Mouse (Mus musculus) stomach, embryonic 14.5 days (tissue): ENCODE results near the gene Ppp1r9a. TPM values are rescaled to one million over a fixed set of nuclear protein-coding genes. Genes with fewer than 3 reads are reported as not detected.

Experiments
- ATAC-seq: fragments of 200-750 bp; cut with Nextera tagmentation; 2 replicates; pipeline ENCODE4 v1.8.0; 2017; ENCODE audit warnings: low read depth, moderate TSS enrichment; ENCODE audit not compliant: insufficient number of reproducible peaks, insufficient read depth, low FRiP score
- H3K27ac ChIP-seq: fragments of 300-500 bp; sonication (generic); 2 replicates; pipeline ENCODE4 v1.5.1; 2014; ENCODE audit warnings: mild to moderate bottlenecking, low read length, moderate library complexity, mixed read lengths
- H3K27me3 ChIP-seq: fragments of 300-500 bp; sonication (generic); 2 replicates; pipeline ENCODE4 v1.6.1; 2014; ENCODE audit warnings: low read length, control low read depth, mixed read lengths; ENCODE audit not compliant: control insufficient read depth, insufficient read depth
- H3K36me3 ChIP-seq: fragments of 300-500 bp; sonication (generic); 2 replicates; pipeline ENCODE4 v1.6.1; 2014; ENCODE audit warnings: mild to moderate bottlenecking, control low read depth, low read length, moderate library complexity, mixed read lengths; ENCODE audit not compliant: control insufficient read depth, insufficient read depth
- H3K4me1 ChIP-seq: fragments of 300-500 bp; sonication (generic); 2 replicates; pipeline ENCODE4 v1.6.1; 2014; ENCODE audit warnings: low read length, control low read depth, mixed read lengths; ENCODE audit not compliant: control insufficient read depth, insufficient read depth
- H3K4me2 ChIP-seq: fragments of 300-500 bp; sonication (generic); replicated peaks from 2 replicates; pipeline ENCODE4 v1.6.1; 2014; ENCODE audit warnings: low read depth, low read length, control low read depth
- H3K4me3 ChIP-seq: fragments of 300-500 bp; sonication (generic); 2 replicates; pipeline ENCODE4 v1.5.1; 2014; ENCODE audit warnings: low read depth, low read length, control low read depth
- H3K9ac ChIP-seq: fragments of 300-500 bp; sonication (generic); replicated peaks from 2 replicates; pipeline ENCODE4 v1.6.1; 2014; ENCODE audit warnings: low read depth, mild to moderate bottlenecking, control low read depth, low read length, moderate library complexity, mixed read lengths
- H3K9me3 ChIP-seq: fragments of 300-500 bp; sonication (generic); 2 replicates; pipeline ENCODE4 v1.6.1; 2016; ENCODE audit warnings: low read depth, low read length, control low read depth; ENCODE audit not compliant: control insufficient read depth
- WGBS: fragments of 180-500 bp; shearing (Covaris S2); extraction: QIAGEN DNeasy Blood & Tissue Kit; methylation state at CpG from one replicate; pipeline ENCODE4 v1.1.7; 2014; 5-methylcytosine and 5-hydroxymethylcytosine counted together
- polyA plus RNA-seq: library from polyadenylated mRNA; unstranded; fragments of >200 nt; fragmentation: Nextera tagmentation; extraction: Ambion mirVana; gene quantifications from 2 replicates; pipeline ENCODE4 v1.2.1, GENCODE M21; 2014

Ppp1r9a gene
- polyA plus RNA-seq, 1 experiment from 2014 or later, result 36.3 TPM

- no peaks in the 10 kb centered on the region for H3K4me1 ChIP-seq
- no peak overlapping the region for H3K4me2 ChIP-seq
- H3K36me3 ChIP-seq, result no peaks in the 10 kb centered on the region
- no peak overlapping the region for H3K27ac ChIP-seq
- no peak for ATAC-seq
- no peaks in the 10 kb centered on the region for H3K27me3 ChIP-seq
- H3K9ac ChIP-seq, result no peak overlapping the region
- H3K9me3 ChIP-seq, result no peaks in the 10 kb centered on the region
- no peak overlapping the region for H3K4me3 ChIP-seq
- 86% methylated on average over 6 of the region's 6 CpGs for WGBS
These were observed 284.9 kb downstream of the Ppp1r9a start for GRCm38 (mm10) chr6:5187586-5187985.

- Histone ChIP-seq H3K36me3 (no peaks in the 10 kb centered on the region), H3K4me3 (no peak overlapping the region), H3K9me3 (no peaks in the 10 kb centered on the region), H3K4me1 (no peaks in the 10 kb centered on the region), H3K9ac (no peak overlapping the region), H3K27ac (no peak overlapping the region), H3K27me3 (no peaks in the 10 kb centered on the region), H3K4me2 (no peak overlapping the region)
- ATAC-seq, result no peak
- 81% methylated on average over 5 of the region's 5 CpGs for WGBS
These were observed 285.3 kb downstream of the Ppp1r9a start for GRCm38 (mm10) chr6:5188036-5188435.

- H3K9ac ChIP-seq, result no peak overlapping the region
- H3K4me1 ChIP-seq, result no peaks in the 10 kb centered on the region
- no peak overlapping the region for H3K4me2 ChIP-seq
- no peaks in the 10 kb centered on the region for H3K27me3 ChIP-seq
- H3K9me3 ChIP-seq, result no peaks in the 10 kb centered on the region
- no peak for ATAC-seq
- no peaks in the 10 kb centered on the region for H3K36me3 ChIP-seq
- 58% methylated on average over 6 of the region's 6 CpGs for WGBS
- H3K27ac ChIP-seq, result no peak overlapping the region
- no peak overlapping the region for H3K4me3 ChIP-seq
These were observed 286.2 kb downstream of the Ppp1r9a start for GRCm38 (mm10) chr6:5188938-5189337.

GRCm38 (mm10) chr6:5189507-5189906, 286.8 kb downstream of the Ppp1r9a start:
- H3K36me3 ChIP-seq, result no peaks in the 10 kb centered on the region
- 57% methylated on average over 4 of the region's 4 CpGs for WGBS
- no peaks in the 10 kb centered on the region for H3K27me3 ChIP-seq
- H3K9ac ChIP-seq, result no peak overlapping the region
- H3K27ac ChIP-seq, result no peak overlapping the region
- H3K4me2 ChIP-seq, result no peak overlapping the region
- no peaks in the 10 kb centered on the region for H3K9me3 ChIP-seq
- H3K4me3 ChIP-seq, result no peak overlapping the region
- H3K4me1 ChIP-seq, result no peaks in the 10 kb centered on the region
- no peak for ATAC-seq

GRCm38 (mm10) chr6:5190761-5191160, 288.0 kb downstream of the Ppp1r9a start:
- Histone ChIP-seq H3K27ac (no peak overlapping the region), H3K9ac (no peak overlapping the region), H3K4me1 (no peaks in the 10 kb centered on the region), H3K9me3 (no peaks in the 10 kb centered on the region), H3K4me3 (no peak overlapping the region), H3K4me2 (no peak overlapping the region), H3K36me3 (no peaks in the 10 kb centered on the region), H3K27me3 (no peaks in the 10 kb centered on the region)
- ATAC-seq, result no peak
- 75% methylated on average over 4 of the region's 4 CpGs for WGBS

GRCm38 (mm10) chr6:5193693-5194092, 291.0 kb downstream of the Ppp1r9a start, which contains the start of gene Pon1:
Gene Pon1 (minus strand): TSS chr6:5193946.
- Histone ChIP-seq H3K27me3 (no peaks in the 10 kb centered on the region), H3K4me2 (no peak within 1 kb of the TSS), H3K36me3 (no peaks in the 10 kb centered on the region), H3K9me3 (no peaks in the 10 kb centered on the region), H3K4me3 (no peak within 1 kb of the TSS), H3K9ac (no peak within 1 kb of the TSS), H3K27ac (no peak within 1 kb of the TSS), H3K4me1 (no peaks in the 10 kb centered on the region)
- 47% methylated on average over 5 of the region's 5 CpGs for WGBS
- no peak for ATAC-seq

GRCm38 (mm10) chr6:5198590-5198989, 295.9 kb downstream of the Ppp1r9a start:
- no peaks in the 10 kb centered on the region for H3K9me3 ChIP-seq
- no peaks in the 10 kb centered on the region for H3K36me3 ChIP-seq
- WGBS, result 92% methylated on average over 5 of the region's 5 CpGs
- no peaks in the 10 kb centered on the region for H3K27me3 ChIP-seq
- no peak for ATAC-seq
- no peak overlapping the region for H3K9ac ChIP-seq
- no peak overlapping the region for H3K27ac ChIP-seq
- H3K4me1 ChIP-seq, result no peaks in the 10 kb centered on the region
- no peak overlapping the region for H3K4me2 ChIP-seq
- no peak overlapping the region for H3K4me3 ChIP-seq

GRCm38 (mm10) chr6:5199376-5199905, 296.7 kb downstream of the Ppp1r9a start:
- H3K27me3 ChIP-seq, result no peaks in the 10 kb centered on the region
- H3K9me3 ChIP-seq, result no peaks in the 10 kb centered on the region
- 83% methylated on average over 8 of the region's 8 CpGs for WGBS
- H3K4me3 ChIP-seq, result no peak overlapping the region
- H3K4me2 ChIP-seq, result no peak overlapping the region
- H3K4me1 ChIP-seq, result no peaks in the 10 kb centered on the region
- no peak for ATAC-seq
- H3K36me3 ChIP-seq, result no peaks in the 10 kb centered on the region
- H3K9ac ChIP-seq, result no peak overlapping the region
- H3K27ac ChIP-seq, result no peak overlapping the region

- WGBS, result 77% methylated on average over 3 of the region's 3 CpGs
- Histone ChIP-seq H3K4me2 (no peak overlapping the region), H3K36me3 (no peaks in the 10 kb centered on the region), H3K27ac (no peak overlapping the region), H3K4me1 (no peaks in the 10 kb centered on the region), H3K9me3 (no peaks in the 10 kb centered on the region), H3K27me3 (no peaks in the 10 kb centered on the region), H3K9ac (no peak overlapping the region), H3K4me3 (no peak overlapping the region)
- no peak for ATAC-seq
These were observed 297.2 kb downstream of the Ppp1r9a start for GRCm38 (mm10) chr6:5199916-5200315.
